Mouse (Mus musculus) regulatory T cell (primary cell): ENCODE data around the gene Krt77.

ENCODE experiments used
- in situ Hi-C: fragments of 300-600 bp; cut with MboI, MseI; formaldehyde crosslinking; loops from one replicate; pipeline ENCODE4 v1.15.1; 2025; ENCODE audit warnings: high pct_unique_total_duplicates

Gene Krt77

DNA sequence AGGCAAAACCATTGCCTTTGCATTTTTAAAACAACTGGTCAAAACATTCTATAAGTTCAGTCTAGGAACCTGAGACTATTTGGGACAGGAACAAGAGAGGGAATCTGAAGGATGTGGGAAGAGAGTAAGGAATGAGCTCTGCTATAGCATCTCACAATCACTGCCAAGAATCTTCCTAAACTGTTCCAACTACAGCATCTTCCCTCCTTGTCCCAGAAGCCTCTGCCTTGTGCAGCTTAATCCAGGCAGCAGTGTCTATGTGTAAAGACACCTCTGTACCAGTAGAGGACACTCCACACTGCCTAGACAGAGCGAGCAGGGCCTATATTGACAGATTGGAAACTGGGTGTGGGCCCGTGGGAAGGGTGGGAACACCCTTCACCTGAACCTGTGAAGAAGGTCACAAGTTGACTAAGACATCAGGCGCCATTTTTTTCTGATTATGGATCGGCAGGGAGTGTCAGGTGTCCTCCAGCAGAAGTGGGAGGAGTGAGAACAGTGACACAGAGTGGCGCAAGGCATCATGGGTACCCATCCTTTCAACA lies 34.6 kb downstream of the Krt77 start:
- in situ Hi-C loops = no loop called here

DNA sequence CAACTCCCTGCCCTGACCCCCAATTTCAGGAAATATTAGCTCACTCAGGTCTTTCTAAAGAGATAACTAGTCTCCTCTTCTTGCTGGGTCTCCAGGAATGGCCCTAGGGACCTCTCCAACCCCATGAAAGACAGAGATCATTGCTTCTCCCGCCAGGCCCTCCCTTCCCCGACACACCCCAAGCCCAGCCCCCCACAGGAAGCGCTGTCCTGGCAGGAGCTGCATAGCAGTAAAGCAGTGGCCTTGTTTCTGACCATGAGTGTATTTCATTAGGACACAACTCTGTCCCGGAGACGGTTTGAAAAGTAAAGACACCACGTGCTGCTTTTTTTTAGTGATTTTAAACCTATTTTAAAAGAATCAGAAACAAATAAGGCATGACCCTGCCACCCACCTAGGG lies 36.4 kb downstream of the Krt77 start:
- in situ Hi-C loops = no loop called here

DNA sequence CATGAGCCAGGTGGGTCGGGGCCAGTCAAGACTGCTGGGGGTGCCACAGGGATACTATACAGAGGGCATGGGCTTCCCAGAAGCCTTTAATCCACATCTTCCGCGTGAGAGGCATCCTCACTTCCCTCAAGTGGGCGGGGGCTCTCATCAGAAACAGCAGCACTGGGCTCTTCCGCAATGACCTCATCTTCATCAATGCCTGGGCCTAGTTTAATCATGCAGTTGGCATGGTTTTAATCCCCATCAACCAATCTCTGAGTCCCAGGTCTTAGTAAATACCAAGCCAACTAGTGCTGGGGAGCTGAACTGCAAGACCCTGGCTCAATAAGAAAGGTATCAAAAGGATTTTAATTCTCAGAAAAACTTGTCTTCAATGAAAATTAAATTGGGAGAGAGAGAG lies 40.1 kb downstream of the Krt77 start:
- in situ Hi-C loops = no loop called here

DNA sequence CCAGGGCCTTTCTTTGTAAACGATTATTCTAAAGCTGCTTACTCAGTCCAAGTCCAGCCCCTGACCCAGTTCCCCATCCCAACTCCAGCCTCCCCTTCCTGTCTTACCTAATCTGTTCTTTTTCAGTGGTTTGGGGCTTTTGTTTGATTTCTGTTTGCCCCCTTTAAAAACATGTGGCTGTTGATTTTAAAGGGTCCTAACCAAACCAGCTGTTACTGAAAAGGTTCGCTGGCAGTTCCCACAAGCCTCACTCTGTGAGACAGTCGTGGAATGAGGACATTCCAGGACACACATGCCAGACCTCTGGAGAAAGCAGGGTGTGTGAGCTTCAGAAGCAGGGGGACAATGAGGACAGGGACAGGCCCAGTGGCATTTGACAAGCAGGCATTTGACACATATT lies 47.7 kb downstream of the Krt77 start:
- in situ Hi-C loops = no loop called here

DNA sequence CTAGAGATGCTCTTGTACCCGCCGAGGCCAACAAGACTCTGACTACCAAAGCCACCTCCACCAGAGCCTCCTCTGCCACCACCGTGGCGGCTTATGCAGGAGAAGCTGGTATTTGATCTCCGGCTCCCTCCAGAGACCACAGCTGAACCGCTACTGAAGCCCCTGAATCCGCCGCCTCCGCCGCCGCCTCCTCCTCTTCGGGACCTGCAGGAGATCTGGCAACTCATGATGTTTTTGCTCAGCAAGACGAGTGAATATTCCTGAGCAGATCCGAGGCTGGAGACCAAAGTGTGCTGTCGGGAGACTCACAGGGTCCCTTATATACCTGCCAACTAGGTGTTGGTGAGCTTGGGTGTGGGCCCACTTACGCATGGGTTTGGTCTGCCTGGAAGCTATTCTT lies 51.6 kb downstream of the Krt77 start, which contains the start of gene Krt2:
Gene Krt2, minus strand, starts transcription at position 295 of the 400 bp plus-strand sequence.
- in situ Hi-C loops = no loop called here
